Mouse (Mus musculus) mouse embryonic stem cell (cell line): Measurements from ENCODE around the gene Entpd2.
"Not testable (repeated sequence)": the region's sequence is repeated elsewhere in the genome, so short reads cannot be mapped to it uniquely, and the experiment has no call there.

Experiments
- in situ Hi-C, 2 experiments: fragments of 300-500 bp; cut with MboI; formaldehyde crosslinking; loops; 1 replicate in 1 of 2; 3 replicates in 1 of 2; pipeline ENCODE4 v1.14.3; 2019 to 2020; ENCODE audit warnings: low sequenced_read_pairs in 2 of 2, low pct_unique_long_range_greater_than_20kb in 1 of 2, mixed read lengths in 1 of 2; ENCODE audit not compliant: unreplicated experiment in 1 of 2

The Entpd2 gene

GRCm38 (mm10) chr2:25376589-25376988 is 19.1 kb upstream of the Entpd2 start:
- in situ Hi-C loops: no loop called here

- in situ Hi-C loops: no loop called here
Observed at GRCm38 (mm10) chr2:25384492-25384891, 11.2 kb upstream of the Entpd2 start.

GRCm38 (mm10) chr2:25391266-25391665 is 4.4 kb upstream of the Entpd2 start:
- in situ Hi-C loops: no loop called here

- in situ Hi-C loops: no loop called here
Observed at GRCm38 (mm10) chr2:25394281-25395221, 1.1 kb upstream of the Entpd2 start.

GRCm38 (mm10) chr2:25396597-25396983 is 916 bp downstream of the Entpd2 start:
- in situ Hi-C loops: no loop called here

GRCm38 (mm10) chr2:25397010-25397409 is 1.3 kb downstream of the Entpd2 start:
- in situ Hi-C loops: no loop called here

DNA sequence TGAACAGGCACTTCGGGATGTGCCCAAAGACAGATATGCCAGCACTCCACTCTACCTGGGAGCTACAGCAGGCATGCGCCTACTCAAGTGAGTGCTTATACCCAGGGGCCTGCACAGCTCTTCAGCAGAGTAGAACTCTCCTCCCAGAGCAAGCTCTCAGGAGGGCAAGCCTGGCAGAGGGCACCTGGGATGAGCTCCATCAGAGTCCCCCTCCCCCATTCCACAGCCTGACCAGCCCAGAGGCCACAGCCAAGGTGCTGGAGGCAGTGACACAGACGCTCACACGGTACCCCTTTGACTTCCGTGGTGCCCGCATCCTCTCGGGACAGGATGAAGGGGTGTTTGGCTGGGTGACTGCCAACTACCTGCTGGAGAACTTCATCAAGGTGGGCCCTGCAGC is 2.4 kb downstream of the Entpd2 start:
- in situ Hi-C loops: no loop called here

- in situ Hi-C loops: no loop called here
Observed at GRCm38 (mm10) chr2:25399051-25399450, 3.4 kb downstream of the Entpd2 start, which contains the start of gene Npdc1. Gene Npdc1, plus strand, starts transcription at chr2:25399351.

DNA sequence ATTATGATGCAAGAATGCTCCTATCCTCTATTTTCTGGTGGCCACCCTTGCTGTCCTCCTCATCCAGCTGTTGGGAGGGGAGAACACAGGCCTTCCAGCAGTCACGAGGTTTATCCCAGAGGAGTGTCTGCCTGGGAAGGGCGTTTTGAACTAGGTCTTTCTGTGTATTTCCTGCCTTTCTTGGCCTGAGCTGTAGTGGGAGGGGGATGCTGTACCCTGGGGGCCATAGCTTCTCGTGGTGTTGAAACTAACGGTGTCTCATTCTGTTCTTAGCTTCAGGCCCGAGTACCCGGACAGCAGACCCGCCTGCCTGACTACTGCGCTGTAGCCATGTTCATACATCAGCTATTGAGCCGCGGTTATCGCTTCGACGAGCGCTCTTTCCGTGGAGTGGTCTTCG is 4.6 kb downstream of the Entpd2 start:
- in situ Hi-C loops: no loop called here

GRCm38 (mm10) chr2:25400764-25401163 is 5.1 kb downstream of the Entpd2 start:
- in situ Hi-C loops: no loop called here

DNA sequence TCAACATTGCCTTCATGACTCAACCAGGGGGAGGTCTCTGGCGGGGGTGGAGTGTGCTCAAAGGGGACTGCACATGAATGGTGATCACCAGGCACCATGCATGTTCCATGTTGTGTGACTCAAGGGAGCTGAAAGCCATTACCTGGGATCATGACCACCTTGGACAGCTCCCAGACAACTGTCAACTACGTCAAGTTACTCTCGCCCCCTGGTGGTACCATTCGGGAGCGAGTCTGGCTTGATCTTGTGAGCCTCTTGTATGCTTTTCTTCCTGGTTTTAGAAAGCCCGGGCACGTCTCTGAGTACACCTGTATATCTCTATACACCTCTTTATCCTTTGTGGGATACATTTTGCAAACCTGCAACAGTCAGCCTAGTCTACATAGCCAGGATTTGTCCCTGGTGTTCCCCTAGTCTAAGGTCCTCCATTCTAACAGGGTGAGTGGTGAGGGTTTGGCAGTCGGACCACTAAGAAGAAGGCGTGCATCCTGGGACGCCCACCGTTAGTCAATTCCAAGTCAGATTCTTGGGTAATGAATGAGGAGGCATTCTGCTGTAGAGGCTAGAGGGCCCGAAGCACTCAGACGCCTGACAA is 6.8 kb downstream of the Entpd2 start:
- in situ Hi-C loops: no loop called here

GRCm38 (mm10) chr2:25402972-25403601 is 7.4 kb downstream of the Entpd2 start:
- in situ Hi-C loops: no loop called here

- in situ Hi-C loops: no loop called here
Observed at GRCm38 (mm10) chr2:25403994-25404393, 8.3 kb downstream of the Entpd2 start.

GRCm38 (mm10) chr2:25408908-25409307 is 13.2 kb downstream of the Entpd2 start:
- in situ Hi-C loops: no loop called here

- in situ Hi-C loops: not testable (repeated sequence)
Observed at GRCm38 (mm10) chr2:25413436-25413835, 17.8 kb downstream of the Entpd2 start.

GRCm38 (mm10) chr2:25417426-25417825 is 21.8 kb downstream of the Entpd2 start:
- in situ Hi-C loops: no loop called here

GRCm38 (mm10) chr2:25421896-25422295 is 26.2 kb downstream of the Entpd2 start:
- in situ Hi-C loops: no loop called here

GRCm38 (mm10) chr2:25422587-25423410 is 27.1 kb downstream of the Entpd2 start, which contains the start of gene Fut7:
Gene Fut7, plus strand, starts transcription at chr2:25423267.
- in situ Hi-C loops: no loop called here
